Mouse (Mus musculus) fibroblast of lung, adult 2 months (primary cell): ENCODE results near the gene Mylk2.
A peak's percentile ranks its signal among the peaks of the same experiment; 100 is the strongest.

ENCODE experiments used
- DNase-seq: peaks from one replicate; pipeline ENCODE4 v3.0.0-alpha.2; 2011; ENCODE audit warnings: low read depth

Mylk2 gene

GRCm38 (mm10) chr2:152914310-152915120 lies 3.4 kb downstream of the Mylk2 start:
- DNase-seq = peak; percentile 87

- no peak for DNase-seq
These were observed 4.3 kb downstream of the Mylk2 start for GRCm38 (mm10) chr2:152915453-152915852.

GRCm38 (mm10) chr2:152916111-152916510 lies 5.0 kb downstream of the Mylk2 start:
- DNase-seq = no peak

- DNase-seq = no peak
These were observed 6.5 kb downstream of the Mylk2 start for GRCm38 (mm10) chr2:152917671-152918070.

- DNase-seq = no peak
These were observed 11.2 kb downstream of the Mylk2 start for GRCm38 (mm10) chr2:152922376-152922775.

GRCm38 (mm10) chr2:152923621-152924020 lies 12.5 kb downstream of the Mylk2 start:
- no peak for DNase-seq

- DNase-seq = no peak
These were observed 13.0 kb downstream of the Mylk2 start for GRCm38 (mm10) chr2:152924128-152924527.

GRCm38 (mm10) chr2:152924543-152924942 lies 13.4 kb downstream of the Mylk2 start:
- no peak for DNase-seq

- DNase-seq = peak; percentile 84
These were observed 14.2 kb downstream of the Mylk2 start for GRCm38 (mm10) chr2:152925189-152925872.

GRCm38 (mm10) chr2:152926896-152927295 lies 15.7 kb downstream of the Mylk2 start:
- no peak for DNase-seq

GRCm38 (mm10) chr2:152927371-152927770 lies 16.2 kb downstream of the Mylk2 start:
- peak; percentile 40 for DNase-seq

- DNase-seq = peak; percentile 74
These were observed 17.3 kb downstream of the Mylk2 start for GRCm38 (mm10) chr2:152928219-152928987.

GRCm38 (mm10) chr2:152928988-152929370 lies 17.8 kb downstream of the Mylk2 start:
- no peak for DNase-seq

- peak; percentile 72 for DNase-seq
These were observed 19.1 kb downstream of the Mylk2 start for GRCm38 (mm10) chr2:152930276-152930675.

- peak; percentile 86 for DNase-seq
These were observed 20.5 kb downstream of the Mylk2 start for GRCm38 (mm10) chr2:152931456-152932160.

GRCm38 (mm10) chr2:152933048-152933447 lies 21.9 kb downstream of the Mylk2 start, which contains the start of gene Foxs1:
Foxs1 (minus strand) TSS chr2:152933208.
- DNase-seq = peak; percentile 57

GRCm38 (mm10) chr2:152933614-152934013 lies 22.5 kb downstream of the Mylk2 start:
- peak; percentile 53 for DNase-seq

GRCm38 (mm10) chr2:152939846-152940245 lies 28.7 kb downstream of the Mylk2 start:
- no peak for DNase-seq

GRCm38 (mm10) chr2:152941106-152941505 lies 30.0 kb downstream of the Mylk2 start:
- no peak for DNase-seq

GRCm38 (mm10) chr2:152941776-152942175 lies 30.6 kb downstream of the Mylk2 start:
- DNase-seq = no peak

- no peak for DNase-seq
These were observed 31.9 kb downstream of the Mylk2 start for GRCm38 (mm10) chr2:152942898-152943515.
